9 mouse cellular contexts compared by ENCODE assay signal in the genomic region with DNA sequence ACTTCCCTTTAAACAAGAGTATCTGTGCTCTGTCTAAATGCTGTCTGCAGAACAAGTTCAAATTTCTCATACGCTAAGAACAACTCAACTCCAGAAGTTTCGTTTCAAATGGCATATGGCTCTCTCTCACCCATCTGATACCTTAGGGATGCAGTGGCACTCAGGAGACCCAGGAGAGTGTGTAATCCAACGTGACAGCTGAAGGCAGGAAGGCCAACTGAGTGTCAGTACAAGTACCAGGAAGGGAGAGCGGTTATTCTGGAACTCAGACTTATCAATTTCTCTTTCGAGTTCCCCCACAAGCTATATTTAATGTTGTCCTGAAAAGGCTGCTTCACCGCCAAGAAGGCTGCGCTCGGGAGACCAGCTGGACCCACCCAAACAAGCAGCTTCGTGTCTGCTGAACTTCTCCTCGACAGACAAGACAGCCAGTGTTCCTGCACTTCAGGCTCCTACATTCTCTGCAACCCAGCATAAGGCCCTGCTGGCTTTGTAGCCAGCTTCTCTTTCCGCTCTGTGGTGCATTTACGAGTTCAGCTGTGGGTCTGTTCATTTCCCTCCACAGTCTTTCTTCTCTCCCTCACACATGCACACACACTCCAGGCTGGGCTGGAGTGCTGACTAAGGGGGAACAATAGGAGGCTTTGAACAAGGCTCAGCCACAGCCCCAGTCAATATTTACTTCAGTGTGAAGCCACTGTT. TPM values are rescaled to one million over a fixed set of nuclear protein-coding genes. Genes with fewer than 3 reads are reported as not detected.
DNase-seq lines count a peak whose midpoint lies in the region; ATAC-seq and TF ChIP-seq lines count a peak whose summit lies in the region.
"Had no signal": no experiment of that assay in that cellular context is flagged by ENCODE, and none has a peak within 500 bp of the region (broad histone marks: within the 10 kb centered on the region; RNA-seq: fewer than 3 reads in every experiment).

No protein-coding gene starts in this region.

- no peak for DNase-seq in kidney, postnatal 14 days
- peak; percentile 18 for DNase-seq in NIH3T3 (ENCODE audit: low read depth)
- DNase-seq in forebrain, embryonic 14.5 days (ENCODE audit: low spot score) = peak; percentile 62
- DNase-seq in hindbrain, postnatal 0 days (ENCODE audit: low spot score) = peak; percentile 52
- DNase-seq in adrenal gland, adult (ENCODE audit: inconsistent age in 2 of 2, low spot score in 1 of 2) = no peak

- peaks cover 3% of the 10 kb centered on the region; the same call in 1 of the 2 replicates for H3K9me3 ChIP-seq in kidney, embryonic 16.5 days (ENCODE audit: low read length)
- no peaks in the 10 kb centered on the region for H3K9me3 ChIP-seq in forebrain, embryonic 14.5 days (replicated peaks; ENCODE audit: control insufficient read depth, low read length)
- no peaks in the 10 kb centered on the region for H3K9me3 ChIP-seq in hindbrain, postnatal 0 days (ENCODE audit: low read length)
- H3K9me3 ChIP-seq in midbrain, embryonic 13.5 days = no peaks in the 10 kb centered on the region

- H3K4me2 ChIP-seq in kidney, embryonic 16.5 days (replicated peaks; ENCODE audit: low read depth, low read length) = no peak overlapping the region
- peak overlapping the region; percentile 19; the same call in 1 of the 2 replicates for H3K4me2 ChIP-seq in forebrain, embryonic 14.5 days (ENCODE audit: low read length)
- H3K4me2 ChIP-seq in hindbrain, postnatal 0 days (ENCODE audit: low read depth, low read length) = peak overlapping the region; percentile 27
- H3K4me2 ChIP-seq in midbrain, embryonic 13.5 days (replicated peaks) = peak overlapping the region; percentile 44

- H3K4me3 ChIP-seq in kidney, embryonic 16.5 days (ENCODE audit: low read length) = no peak overlapping the region
- no peak overlapping the region for H3K4me3 ChIP-seq in forebrain, embryonic 14.5 days (ENCODE audit: low read depth, low read length)
- no peak overlapping the region for H3K4me3 ChIP-seq in hindbrain, postnatal 0 days (ENCODE audit: low read length)
- H3K4me3 ChIP-seq in midbrain, embryonic 13.5 days (replicated peaks) = 0 out of 2 replicates have a peak overlapping the region, but pooled peaks have one; percentile 17

- WGBS in kidney, embryonic 16.5 days = 40% methylated on average over 12 of the region's 12 CpGs
- 36% methylated on average over 12 of the region's 12 CpGs for WGBS in forebrain, embryonic 14.5 days
- 26% methylated on average over 12 of the region's 12 CpGs for WGBS in hindbrain, postnatal 0 days
- 17% methylated on average over 12 of the region's 12 CpGs for WGBS in midbrain, embryonic 13.5 days

- no peak overlapping the region for H3K27ac ChIP-seq in kidney, embryonic 16.5 days (ENCODE audit: low read length)
- H3K27ac ChIP-seq in forebrain, embryonic 14.5 days (ENCODE audit: low read depth, low read length) = no peak overlapping the region; the same call in 1 of the 2 replicates
- H3K27ac ChIP-seq in hindbrain, postnatal 0 days = peak overlapping the region; percentile 21; the same call in 1 of the 2 replicates
- peak overlapping the region; percentile 84 for H3K27ac ChIP-seq in midbrain, embryonic 13.5 days

- H3K9ac ChIP-seq in kidney, embryonic 16.5 days (replicated peaks; ENCODE audit: low read length) = no peak overlapping the region
- H3K9ac ChIP-seq in forebrain, embryonic 14.5 days (ENCODE audit: low read length) = peak overlapping the region; percentile 33; the same call in 1 of the 2 replicates
- H3K9ac ChIP-seq in hindbrain, postnatal 0 days (replicated peaks; ENCODE audit: low read length) = no peak overlapping the region
- H3K9ac ChIP-seq in midbrain, embryonic 13.5 days (replicated peaks) = 0 out of 2 replicates have a peak overlapping the region, but pooled peaks have one; percentile 41

- no peaks in the 10 kb centered on the region for H3K27me3 ChIP-seq in kidney, embryonic 16.5 days (ENCODE audit: insufficient read depth, low read length)
- H3K27me3 ChIP-seq in forebrain, embryonic 14.5 days (replicated peaks; ENCODE audit: control insufficient read depth, insufficient read depth, low read length) = no peaks in the 10 kb centered on the region; the same call in 1 of the 2 replicates
- H3K27me3 ChIP-seq in hindbrain, postnatal 0 days (ENCODE audit: insufficient read depth, low read length) = no peaks in the 10 kb centered on the region
- 0 out of 2 replicates have a peak, but pooled peaks cover 2% of the 10 kb centered on the region for H3K27me3 ChIP-seq in midbrain, embryonic 13.5 days
- H3K27me3 ChIP-seq: Patski had no signal

- H3K36me3 ChIP-seq in kidney, embryonic 16.5 days (ENCODE audit: insufficient read depth, low read length) = 0 out of 2 replicates have a peak, but pooled peaks cover 3% of the 10 kb centered on the region
- no peaks in the 10 kb centered on the region for H3K36me3 ChIP-seq in forebrain, embryonic 14.5 days (ENCODE audit: control insufficient read depth, insufficient read depth, low read length)
- H3K36me3 ChIP-seq in hindbrain, postnatal 0 days (ENCODE audit: insufficient read depth, low read length) = no peaks in the 10 kb centered on the region
- H3K36me3 ChIP-seq in midbrain, embryonic 13.5 days = no peaks in the 10 kb centered on the region

- no peak for TF ChIP-seq CTCF in hindbrain, postnatal 0 days (IDR thresholded peaks at IDR 0.05; ENCODE audit: low read depth)

- H3K4me1 ChIP-seq in kidney, embryonic 16.5 days (ENCODE audit: insufficient read depth, low read length) = 0 out of 2 replicates have a peak, but pooled peaks cover 3% of the 10 kb centered on the region
- peaks cover 8% of the 10 kb centered on the region for H3K4me1 ChIP-seq in forebrain, embryonic 14.5 days (ENCODE audit: control insufficient read depth, insufficient read depth, low read length)
- H3K4me1 ChIP-seq in hindbrain, postnatal 0 days (ENCODE audit: insufficient read depth, low read length) = no peaks in the 10 kb centered on the region
- H3K4me1 ChIP-seq in midbrain, embryonic 13.5 days (replicated peaks) = peaks cover 42% of the 10 kb centered on the region

- ATAC-seq in kidney, embryonic 16.5 days (ENCODE audit: low FRiP score, low TSS enrichment) = peak; percentile 73; the same call in 1 of the 2 replicates
- ATAC-seq in forebrain, embryonic 14.5 days = peak; percentile 82
- peak; percentile 87 for ATAC-seq in hindbrain, postnatal 0 days
- peak; percentile 91 for ATAC-seq in midbrain, embryonic 13.5 days
- ATAC-seq in monocyte, adult 5-6 weeks (replicated peaks; ENCODE audit: insufficient number of reproducible peaks, low FRiP score, low TSS enrichment, poor library complexity, severe bottlenecking) = no peak
- ATAC-seq: Patski had no signal

RNA-seq across cellular contexts. Expression of a gene that starts 18.7 kb away (rescaled TPM):
- 26.9 and 32.4 TPM in 2 replicates for polyA plus RNA-seq in kidney, embryonic 16.5 days (2015; fragmentation: Nextera tagmentation; extraction: Ambion mirVana)
- 18.8 and 20.9 TPM in 2 replicates for polyA plus RNA-seq in forebrain, embryonic 14.5 days (2014; fragmentation: Nextera tagmentation; extraction: Ambion mirVana)
- total RNA-seq in hindbrain, postnatal 0 days (2014; rRNA removed) = 5.3 and 5.4 TPM in 2 replicates
- polyA plus RNA-seq in hindbrain, postnatal 0 days (2015; fragmentation: Nextera tagmentation; extraction: Ambion mirVana) = 38.8 and 40.2 TPM in 2 replicates
- 81.4 and 89.2 TPM in 2 replicates for polyA plus RNA-seq in midbrain, embryonic 13.5 days (2015; fragmentation: Nextera tagmentation; extraction: Ambion mirVana)
- total RNA-seq in monocyte, adult 5-6 weeks (2017) = not detected in 3 replicates

Comparison
In these comparisons a context has a peak if more than half of its experiments do, and no peak if none do; other contexts are left out.
1. H3K27ac ChIP-seq: peak in hindbrain, postnatal 0 days (single experiment) and midbrain, embryonic 13.5 days (single experiment); none in kidney, embryonic 16.5 days (single experiment) and forebrain, embryonic 14.5 days (single experiment).
2. H3K9ac ChIP-seq: peak in forebrain, embryonic 14.5 days (single experiment) and midbrain, embryonic 13.5 days (single experiment); none in kidney, embryonic 16.5 days (single experiment) and hindbrain, postnatal 0 days (single experiment).
3. DNase-seq: peak in NIH3T3 (single experiment), forebrain, embryonic 14.5 days (single experiment) and hindbrain, postnatal 0 days (single experiment); none in kidney, postnatal 14 days (single experiment) and adrenal gland, adult (0 of 2).